Mouse (Mus musculus): Measurements from ENCODE around the gene Scn1b. TPM values are rescaled to one million over a fixed set of nuclear protein-coding genes. Genes with fewer than 3 reads are reported as not detected.

Scn1b gene
- total RNA-seq, 2 experiments from 2014 or later: 669 to 714 TPM

Other genes starting within 250 kb of the Scn1b start
- gene Cd22, start 246.7 kb downstream of the Scn1b start, total RNA-seq (2021): not detected
- gene Mag, start 212.1 kb downstream of the Scn1b start, total RNA-seq (2021): 100 to 1,000 TPM; 155 to 176 TPM
- gene Hamp2, start 202.3 kb downstream of the Scn1b start, total RNA-seq (2021): not detected
- not detected for gene Hamp, start 183.0 kb downstream of the Scn1b start, total RNA-seq (2021)
- gene Usf2, start 170.2 kb downstream of the Scn1b start, total RNA-seq (2021): 100 to 1,000 TPM; 134 to 139 TPM
- gene Lsr, start 153.5 kb downstream of the Scn1b start, total RNA-seq (2021): 1 to 10 TPM; 6.6 to 7.6 TPM
- under 1 TPM in 1 of 2 experiments, not detected in 1; 0.18 TPM for gene Fam187b, start 153.2 kb downstream of the Scn1b start, total RNA-seq (2021)
- gene Fxyd5, start 84.5 kb downstream of the Scn1b start, total RNA-seq (2021): 10 to 100 TPM; 16.8 to 21.5 TPM
- gene Fxyd7, start 75.5 kb downstream of the Scn1b start, total RNA-seq (2021): 100 to 1,000 TPM in 1 of 2 experiments, 10 to 100 TPM in 1; 87.4 to 103 TPM
- gene Fxyd1, start 69.8 kb downstream of the Scn1b start, total RNA-seq (2021): 100 to 1,000 TPM; 113 to 114 TPM
- gene Lgi4, start 67.7 kb downstream of the Scn1b start, total RNA-seq (2021): 10 to 100 TPM; 37.9 to 40.4 TPM
- under 1 TPM; 0.58 to 0.92 TPM for gene Fxyd3, start 50.3 kb downstream of the Scn1b start, total RNA-seq (2021)
- 1 to 10 TPM; 4.3 to 7.0 TPM for gene Hpn, start 11.7 kb downstream of the Scn1b start, total RNA-seq (2021)
- 100 to 1,000 TPM; 108 to 115 TPM for gene Gramd1a, start 28.9 kb upstream of the Scn1b start, total RNA-seq (2021)
- not detected for gene Scgb2b2, start 163.5 kb upstream of the Scn1b start, total RNA-seq (2021)
- gene Scgb1b2, start 164.8 kb upstream of the Scn1b start, total RNA-seq (2021): not detected
- not detected for gene Scgb2b3, start 235.1 kb upstream of the Scn1b start, total RNA-seq (2021)
- not detected for gene Scgb1b3, start 248.6 kb upstream of the Scn1b start, total RNA-seq (2021)